Mouse (Mus musculus) thymus, adult 18-20 months (tissue): ENCODE results near the gene Cideb.
A peak's percentile ranks its signal among the peaks of the same experiment; 100 is the strongest.

Experiments used
- DNase-seq, 2 experiments: peaks; one replicate each; pipeline ENCODE4 v3.0.0; 2022; ENCODE audit warnings: mixed read lengths in 2 of 2

Gene Cideb

GRCm38 (mm10) chr14:55758363-55758784 is at the start of gene Cideb:
TSS of gene Cideb (minus strand) at chr14:55758458.
- no peak for DNase-seq

GRCm38 (mm10) chr14:55795380-55796163 is 37.3 kb upstream of the Cideb start:
- no peak for DNase-seq

- DNase-seq = no peak
These were observed 35.7 kb upstream of the Cideb start for GRCm38 (mm10) chr14:55793946-55794345.

GRCm38 (mm10) chr14:55793461-55793860 is 35.2 kb upstream of the Cideb start:
- DNase-seq = no peak

GRCm38 (mm10) chr14:55788256-55789050 is 30.2 kb upstream of the Cideb start, which contains the start of gene Ripk3:
TSS of gene Ripk3 (minus strand) at chr14:55788865.
- peak; percentile 63 to 72 for DNase-seq

GRCm38 (mm10) chr14:55787731-55788130 is 29.5 kb upstream of the Cideb start:
- DNase-seq = no peak

GRCm38 (mm10) chr14:55785195-55785594 is 26.9 kb upstream of the Cideb start:
- DNase-seq = no peak

GRCm38 (mm10) chr14:55783958-55784235 is 25.6 kb upstream of the Cideb start, which contains the start of gene Adcy4:
TSS of gene Adcy4 (minus strand) at chr14:55784095.
- no peak for DNase-seq

GRCm38 (mm10) chr14:55783171-55783957 is 25.1 kb upstream of the Cideb start:
- no peak for DNase-seq

- DNase-seq = no peak
These were observed 24.2 kb upstream of the Cideb start for GRCm38 (mm10) chr14:55782361-55782960.

GRCm38 (mm10) chr14:55781310-55781709 is 23.1 kb upstream of the Cideb start:
- DNase-seq = no peak

- no peak for DNase-seq
These were observed 22.5 kb upstream of the Cideb start for GRCm38 (mm10) chr14:55780736-55781135.

GRCm38 (mm10) chr14:55779656-55780055 is 21.4 kb upstream of the Cideb start:
- no peak for DNase-seq

- no peak for DNase-seq
These were observed 20.4 kb upstream of the Cideb start for GRCm38 (mm10) chr14:55778686-55779085.

GRCm38 (mm10) chr14:55777806-55778205 is 19.5 kb upstream of the Cideb start:
- DNase-seq = no peak

GRCm38 (mm10) chr14:55777176-55777575 is 18.9 kb upstream of the Cideb start:
- no peak for DNase-seq

- DNase-seq = no peak
These were observed 18.5 kb upstream of the Cideb start for GRCm38 (mm10) chr14:55776711-55777110.

- DNase-seq = no peak
These were observed 10.9 kb upstream of the Cideb start for GRCm38 (mm10) chr14:55769087-55769703.

GRCm38 (mm10) chr14:55768555-55768954 is 10.3 kb upstream of the Cideb start:
- DNase-seq = no peak

- DNase-seq = no peak
These were observed 9.5 kb upstream of the Cideb start for GRCm38 (mm10) chr14:55767519-55768414.

- DNase-seq = no peak
These were observed 7.4 kb upstream of the Cideb start, which contains the start of gene Ltb4r1 for GRCm38 (mm10) chr14:55765696-55766095. TSS of gene Ltb4r1 (plus strand) at chr14:55765962.
